Mouse (Mus musculus): Measurements from ENCODE around the gene Cadps. TPM values are rescaled to one million over a fixed set of nuclear protein-coding genes. Genes with fewer than 3 reads are reported as not detected.

Cadps gene
- polyA plus RNA-seq, 1 experiment from 2014 or later, result 0.56 TPM

DNA sequence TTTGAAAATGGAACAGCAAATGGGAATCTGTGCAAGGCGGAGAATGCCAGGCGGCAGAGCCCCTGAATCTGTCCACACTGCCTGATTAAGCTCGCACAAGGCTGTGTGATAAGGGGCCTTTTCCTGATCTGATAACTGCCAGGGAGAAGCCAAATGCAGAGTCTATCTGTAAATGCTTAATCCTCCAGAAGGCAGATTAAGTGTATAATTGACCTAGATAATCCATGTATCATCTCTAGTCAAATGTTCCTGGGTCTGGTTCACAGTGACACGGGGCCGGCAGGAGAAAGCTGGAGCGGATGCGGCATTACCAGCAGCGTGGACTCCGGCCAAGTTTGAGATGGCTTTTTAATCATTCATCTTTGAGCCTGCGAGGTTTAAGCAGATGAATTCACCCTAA is 416.3 kb downstream of the Cadps start:
- WGBS, result 58% methylated on average over 10 of the region's 10 CpGs
- Histone ChIP-seq H3K4me3 (ENCODE audit: low read length) (no peak overlapping the region), H3K4me2 (ENCODE audit: low read depth, low read length) (no peak overlapping the region), H3K36me3 (ENCODE audit: control insufficient read depth, insufficient read depth) (no peaks in the 10 kb centered on the region), H3K27me3 (ENCODE audit: control insufficient read depth, insufficient read depth, low read length) (0 out of 2 replicates have a peak, but pooled peaks cover 2% of the 10 kb centered on the region), H3K4me1 (ENCODE audit: control insufficient read depth, insufficient read depth, low read length) (no peaks in the 10 kb centered on the region), H3K27ac (ENCODE audit: low read length) (no peak overlapping the region), H3K9ac (ENCODE audit: low read length) (no peak overlapping the region), H3K9me3 (replicated peaks; ENCODE audit: control insufficient read depth, low read length) (no peaks in the 10 kb centered on the region)
- ATAC-seq (replicated peaks; ENCODE audit: extremely low read depth, insufficient read depth, low FRiP score), result no peak

DNA sequence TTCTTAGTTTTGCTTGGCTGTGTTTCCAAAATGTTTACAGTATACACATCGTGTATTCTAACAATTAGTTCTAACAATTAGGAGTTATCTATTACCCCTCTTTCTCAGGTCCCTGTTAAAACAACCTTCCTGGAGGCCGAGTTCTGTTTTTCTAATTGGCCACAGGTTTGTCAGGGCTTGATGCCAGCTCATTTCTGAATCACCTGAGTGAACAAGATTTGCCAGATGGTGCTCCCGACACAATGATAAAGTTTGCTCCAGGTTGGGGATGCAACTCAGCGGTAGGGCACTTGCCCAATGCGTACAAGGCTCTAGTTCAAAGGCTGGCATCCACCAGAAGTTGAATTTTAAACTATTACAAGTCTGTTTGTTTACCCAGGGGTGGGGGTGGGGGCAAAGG is 417.7 kb downstream of the Cadps start:
- 0 out of 2 replicates have a peak, but pooled peaks cover 2% of the 10 kb centered on the region for H3K27me3 ChIP-seq (ENCODE audit: control insufficient read depth, insufficient read depth, low read length)
- no peak for ATAC-seq (replicated peaks; ENCODE audit: extremely low read depth, insufficient read depth, low FRiP score)
- WGBS, result 63% methylated on average over 5 of the region's 5 CpGs
- H3K4me3 ChIP-seq (ENCODE audit: low read length), result no peak overlapping the region
- no peak overlapping the region for H3K9ac ChIP-seq (ENCODE audit: low read length)
- H3K4me2 ChIP-seq (ENCODE audit: low read depth, low read length), result no peak overlapping the region
- no peaks in the 10 kb centered on the region for H3K4me1 ChIP-seq (ENCODE audit: control insufficient read depth, insufficient read depth, low read length)
- no peaks in the 10 kb centered on the region for H3K36me3 ChIP-seq (ENCODE audit: control insufficient read depth, insufficient read depth)
- no peaks in the 10 kb centered on the region for H3K9me3 ChIP-seq (replicated peaks; ENCODE audit: control insufficient read depth, low read length)
- no peak overlapping the region for H3K27ac ChIP-seq (ENCODE audit: low read length)

DNA sequence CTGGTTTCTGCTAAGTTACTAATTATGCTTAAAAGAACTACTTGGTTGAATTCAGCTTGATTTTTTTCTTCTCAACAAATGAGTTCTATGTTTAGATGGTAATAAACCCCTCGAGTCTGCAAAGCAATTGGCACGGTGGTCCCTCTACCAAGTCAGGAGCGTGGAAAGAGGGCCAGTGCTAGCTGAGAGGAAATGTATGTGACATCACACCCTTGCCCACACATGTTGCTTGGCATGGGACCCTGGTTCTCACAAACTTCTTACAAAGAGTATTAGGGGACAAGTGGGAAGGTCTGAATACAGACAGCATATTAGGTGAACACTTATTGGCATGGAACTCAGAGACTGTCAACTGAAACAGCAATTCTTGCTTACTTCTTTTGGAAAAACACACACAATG is 418.2 kb downstream of the Cadps start:
- no peak for ATAC-seq (replicated peaks; ENCODE audit: extremely low read depth, insufficient read depth, low FRiP score)
- H3K27me3 ChIP-seq (ENCODE audit: control insufficient read depth, insufficient read depth, low read length), result 0 out of 2 replicates have a peak, but pooled peaks cover 2% of the 10 kb centered on the region
- no peaks in the 10 kb centered on the region for H3K36me3 ChIP-seq (ENCODE audit: control insufficient read depth, insufficient read depth)
- WGBS, result 73% methylated on average over 3 of the region's 3 CpGs
- no peak overlapping the region for H3K4me3 ChIP-seq (ENCODE audit: low read length)
- no peak overlapping the region for H3K4me2 ChIP-seq (ENCODE audit: low read depth, low read length)
- H3K27ac ChIP-seq (ENCODE audit: low read length), result no peak overlapping the region
- H3K9ac ChIP-seq (ENCODE audit: low read length), result no peak overlapping the region
- H3K9me3 ChIP-seq (replicated peaks; ENCODE audit: control insufficient read depth, low read length), result no peaks in the 10 kb centered on the region
- H3K4me1 ChIP-seq (ENCODE audit: control insufficient read depth, insufficient read depth, low read length), result no peaks in the 10 kb centered on the region

- Histone ChIP-seq H3K9me3 (replicated peaks; ENCODE audit: control insufficient read depth, low read length) (no peaks in the 10 kb centered on the region), H3K4me2 (ENCODE audit: low read depth, low read length) (no peak overlapping the region), H3K4me1 (ENCODE audit: control insufficient read depth, insufficient read depth, low read length) (no peaks in the 10 kb centered on the region), H3K4me3 (ENCODE audit: low read length) (no peak overlapping the region), H3K36me3 (ENCODE audit: control insufficient read depth, insufficient read depth) (no peaks in the 10 kb centered on the region), H3K9ac (ENCODE audit: low read length) (no peak overlapping the region), H3K27me3 (ENCODE audit: control insufficient read depth, insufficient read depth, low read length) (0 out of 2 replicates have a peak, but pooled peaks cover 2% of the 10 kb centered on the region), H3K27ac (ENCODE audit: low read length) (no peak overlapping the region)
- WGBS, result 67% methylated on average over 3 of the region's 3 CpGs
- no peak for ATAC-seq (replicated peaks; ENCODE audit: extremely low read depth, insufficient read depth, low FRiP score)
Measured at GRCm38 (mm10) chr14:12404052-12404451, 418.8 kb downstream of the Cadps start.

GRCm38 (mm10) chr14:12400116-12400515 is 422.8 kb downstream of the Cadps start:
- Histone ChIP-seq H3K36me3 (ENCODE audit: control insufficient read depth, insufficient read depth) (no peaks in the 10 kb centered on the region), H3K27me3 (ENCODE audit: control insufficient read depth, insufficient read depth, low read length) (no peaks in the 10 kb centered on the region), H3K4me2 (ENCODE audit: low read depth, low read length) (no peak overlapping the region), H3K9me3 (replicated peaks; ENCODE audit: control insufficient read depth, low read length) (no peaks in the 10 kb centered on the region), H3K4me3 (ENCODE audit: low read length) (no peak overlapping the region), H3K27ac (ENCODE audit: low read length) (no peak overlapping the region), H3K9ac (ENCODE audit: low read length) (no peak overlapping the region), H3K4me1 (ENCODE audit: control insufficient read depth, insufficient read depth, low read length) (no peaks in the 10 kb centered on the region)
- no peak for ATAC-seq (replicated peaks; ENCODE audit: extremely low read depth, insufficient read depth, low FRiP score)
- WGBS, result 78% methylated on average over 5 of the region's 5 CpGs

DNA sequence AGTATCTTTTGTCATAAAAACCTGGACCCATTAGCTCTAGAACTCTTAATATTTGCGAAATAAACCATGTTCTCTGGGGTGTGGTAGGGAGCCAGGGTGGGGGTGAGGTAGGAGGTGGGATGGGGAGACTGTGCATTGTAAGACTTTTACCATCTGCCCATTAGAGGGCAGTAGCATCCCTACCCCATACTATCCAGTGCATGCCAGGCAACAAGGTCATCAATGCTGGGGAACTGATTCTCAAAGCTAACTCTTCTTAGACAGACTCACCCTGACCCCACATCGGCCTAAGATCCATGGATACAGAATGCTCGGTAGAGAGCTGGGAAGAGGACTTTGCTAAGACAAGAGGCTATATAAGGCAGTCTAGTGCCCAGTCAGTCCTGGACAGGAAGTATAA is 425.3 kb downstream of the Cadps start:
- WGBS, result 72% methylated on average over 3 of the region's 3 CpGs
- ATAC-seq (replicated peaks; ENCODE audit: extremely low read depth, insufficient read depth, low FRiP score), result no peak
- no peak overlapping the region for H3K4me2 ChIP-seq (ENCODE audit: low read depth, low read length)

GRCm38 (mm10) chr14:12394318-12394717 is 428.6 kb downstream of the Cadps start:
- no peaks in the 10 kb centered on the region for H3K36me3 ChIP-seq (ENCODE audit: control insufficient read depth, insufficient read depth)
- H3K9me3 ChIP-seq (replicated peaks; ENCODE audit: control insufficient read depth, low read length), result no peaks in the 10 kb centered on the region
- H3K4me3 ChIP-seq (ENCODE audit: low read length), result no peak overlapping the region
- H3K4me2 ChIP-seq (ENCODE audit: low read depth, low read length), result no peak overlapping the region
- no peak overlapping the region for H3K27ac ChIP-seq (ENCODE audit: low read length)
- WGBS, result 68% methylated on average over 2 of the region's 2 CpGs
- H3K9ac ChIP-seq (ENCODE audit: low read length), result no peak overlapping the region
- no peaks in the 10 kb centered on the region; the same call in 1 of the 2 replicates for H3K27me3 ChIP-seq (ENCODE audit: control insufficient read depth, insufficient read depth, low read length)
- ATAC-seq (replicated peaks; ENCODE audit: extremely low read depth, insufficient read depth, low FRiP score), result no peak
- H3K4me1 ChIP-seq (ENCODE audit: control insufficient read depth, insufficient read depth, low read length), result no peaks in the 10 kb centered on the region; the same call in 1 of the 2 replicates

More for the DNA sequence above, 425.3 kb downstream of the Cadps start:
- Histone ChIP-seq H3K9ac (ENCODE audit: low read length) (no peak overlapping the region), H3K4me1 (ENCODE audit: control insufficient read depth, insufficient read depth, low read length) (no peaks in the 10 kb centered on the region), H3K4me3 (ENCODE audit: low read length) (no peak overlapping the region), H3K36me3 (ENCODE audit: control insufficient read depth, insufficient read depth) (no peaks in the 10 kb centered on the region), H3K27ac (ENCODE audit: low read length) (no peak overlapping the region), H3K9me3 (replicated peaks; ENCODE audit: control insufficient read depth, low read length) (no peaks in the 10 kb centered on the region), H3K27me3 (ENCODE audit: control insufficient read depth, insufficient read depth, low read length) (no peaks in the 10 kb centered on the region; the same call in 1 of the 2 replicates)

GRCm38 (mm10) chr14:12393271-12393861 is 429.5 kb downstream of the Cadps start:
- Histone ChIP-seq H3K4me2 (ENCODE audit: low read depth, low read length) (no peak overlapping the region), H3K27me3 (ENCODE audit: control insufficient read depth, insufficient read depth, low read length) (no peaks in the 10 kb centered on the region; the same call in 1 of the 2 replicates), H3K4me3 (ENCODE audit: low read length) (no peak overlapping the region), H3K9ac (ENCODE audit: low read length) (no peak overlapping the region), H3K36me3 (ENCODE audit: control insufficient read depth, insufficient read depth) (no peaks in the 10 kb centered on the region), H3K4me1 (ENCODE audit: control insufficient read depth, insufficient read depth, low read length) (no peaks in the 10 kb centered on the region; the same call in 1 of the 2 replicates), H3K9me3 (replicated peaks; ENCODE audit: control insufficient read depth, low read length) (no peaks in the 10 kb centered on the region), H3K27ac (ENCODE audit: low read length) (no peak overlapping the region)
- WGBS, result 78% methylated on average over 12 of the region's 12 CpGs
- ATAC-seq (replicated peaks; ENCODE audit: extremely low read depth, insufficient read depth, low FRiP score), result no peak

DNA sequence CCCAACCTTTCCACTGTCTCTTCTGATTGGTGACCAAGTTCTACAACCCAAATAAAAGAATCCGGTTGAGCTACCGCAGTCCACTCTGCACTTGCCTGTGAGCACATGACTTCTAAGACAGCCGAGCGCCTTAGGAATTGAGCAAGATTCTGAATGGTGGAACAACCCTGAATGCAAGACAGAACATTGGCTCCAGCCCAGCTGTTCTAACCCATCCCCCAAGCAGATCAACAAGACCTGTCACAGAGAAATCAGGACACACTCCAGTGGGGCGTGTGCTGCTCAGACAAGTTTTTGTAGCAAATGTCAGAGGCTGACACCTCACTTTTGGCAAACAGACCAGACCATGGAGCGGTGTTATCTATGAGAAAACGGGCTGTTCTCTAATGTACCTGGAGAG is 431.7 kb downstream of the Cadps start:
- WGBS, result 48% methylated on average over 7 of the region's 7 CpGs
- Histone ChIP-seq H3K4me3 (ENCODE audit: low read length) (no peak overlapping the region), H3K9me3 (replicated peaks; ENCODE audit: control insufficient read depth, low read length) (no peaks in the 10 kb centered on the region)

More for the DNA sequence above, 431.7 kb downstream of the Cadps start:
- H3K36me3 ChIP-seq (ENCODE audit: control insufficient read depth, insufficient read depth), result no peaks in the 10 kb centered on the region
- no peak for ATAC-seq (replicated peaks; ENCODE audit: extremely low read depth, insufficient read depth, low FRiP score)
- no peaks in the 10 kb centered on the region; the same call in none of the 2 replicates for H3K27me3 ChIP-seq (ENCODE audit: control insufficient read depth, insufficient read depth, low read length)
- H3K4me2 ChIP-seq (ENCODE audit: low read depth, low read length), result no peak overlapping the region
- no peaks in the 10 kb centered on the region; the same call in 1 of the 2 replicates for H3K4me1 ChIP-seq (ENCODE audit: control insufficient read depth, insufficient read depth, low read length)
- H3K27ac ChIP-seq (ENCODE audit: low read length), result no peak overlapping the region
- H3K9ac ChIP-seq (ENCODE audit: low read length), result no peak overlapping the region

All from heart, embryonic 16.5 days (tissue).